Mouse (Mus musculus) ovary, postnatal 36 days (tissue): ENCODE data around the gene Ccnl2.
"Not testable (repeated sequence)": the region's sequence is repeated elsewhere in the genome, so short reads cannot be mapped to it uniquely, and the experiment has no call there.

Experiments
- DNase-seq: peaks from one replicate; pipeline ENCODE4 v3.0.0; 2022; ENCODE audit warnings: low spot score, mixed read lengths

Ccnl2 gene

DNA sequence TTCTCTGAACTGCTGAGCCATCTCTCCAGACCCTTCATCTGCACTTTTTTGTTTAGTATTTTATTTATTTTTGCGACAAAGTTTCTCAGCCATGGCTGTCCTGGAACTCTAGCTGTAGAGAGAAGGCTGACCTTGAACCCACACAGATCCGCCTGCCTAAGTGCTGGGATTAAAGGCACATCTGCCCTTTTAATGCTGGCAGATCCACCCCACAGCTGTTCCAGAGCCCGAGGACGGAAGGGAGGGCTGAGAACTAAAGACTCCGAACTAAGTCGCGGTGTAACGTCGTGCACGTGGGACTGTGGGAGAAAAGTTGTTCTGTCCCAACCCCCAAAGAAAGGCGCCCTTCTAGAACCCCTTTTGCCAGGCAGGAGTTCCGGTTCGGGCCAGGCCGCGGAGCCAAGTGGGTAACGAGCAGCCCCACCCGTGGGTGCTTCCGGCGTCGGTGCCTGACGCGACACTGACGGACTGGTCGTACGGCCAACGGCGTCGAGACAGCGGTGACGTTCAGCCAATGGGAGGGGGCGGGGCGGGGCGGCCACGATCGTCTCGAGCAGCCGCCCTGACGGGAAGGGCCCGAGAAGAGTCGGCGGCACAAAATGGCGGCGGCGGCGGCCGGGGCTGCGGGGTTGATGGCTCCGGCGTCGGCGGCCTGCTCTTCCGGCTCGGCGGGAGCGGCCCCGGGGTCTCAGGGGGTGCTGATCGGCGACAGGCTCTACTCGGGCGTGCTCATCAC, at the start of gene Ccnl2:
TSS of gene Ccnl2 (plus strand) at position 561 of the 736 bp plus-strand sequence.
- DNase-seq, result peak; percentile 92

DNA sequence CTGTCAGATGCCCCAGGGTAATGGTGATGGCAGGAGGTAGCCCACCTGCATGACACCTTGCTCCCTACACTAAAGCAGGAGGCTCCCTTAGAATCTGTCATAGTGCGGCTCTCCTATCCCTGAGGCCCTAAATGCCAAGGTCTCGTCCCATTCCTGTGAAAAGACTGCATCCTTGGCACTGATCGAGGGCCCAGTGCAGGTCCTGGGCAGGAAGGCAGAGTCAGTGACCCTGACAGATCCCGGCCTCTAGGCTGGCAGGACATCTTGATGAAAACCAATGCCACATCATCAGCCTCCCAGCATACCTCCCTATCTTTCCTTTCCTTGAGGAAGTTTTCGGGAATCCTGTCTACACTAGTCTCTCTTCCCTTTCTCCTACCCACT, 42.8 kb upstream of the Ccnl2 start:
- no peak for DNase-seq

DNA sequence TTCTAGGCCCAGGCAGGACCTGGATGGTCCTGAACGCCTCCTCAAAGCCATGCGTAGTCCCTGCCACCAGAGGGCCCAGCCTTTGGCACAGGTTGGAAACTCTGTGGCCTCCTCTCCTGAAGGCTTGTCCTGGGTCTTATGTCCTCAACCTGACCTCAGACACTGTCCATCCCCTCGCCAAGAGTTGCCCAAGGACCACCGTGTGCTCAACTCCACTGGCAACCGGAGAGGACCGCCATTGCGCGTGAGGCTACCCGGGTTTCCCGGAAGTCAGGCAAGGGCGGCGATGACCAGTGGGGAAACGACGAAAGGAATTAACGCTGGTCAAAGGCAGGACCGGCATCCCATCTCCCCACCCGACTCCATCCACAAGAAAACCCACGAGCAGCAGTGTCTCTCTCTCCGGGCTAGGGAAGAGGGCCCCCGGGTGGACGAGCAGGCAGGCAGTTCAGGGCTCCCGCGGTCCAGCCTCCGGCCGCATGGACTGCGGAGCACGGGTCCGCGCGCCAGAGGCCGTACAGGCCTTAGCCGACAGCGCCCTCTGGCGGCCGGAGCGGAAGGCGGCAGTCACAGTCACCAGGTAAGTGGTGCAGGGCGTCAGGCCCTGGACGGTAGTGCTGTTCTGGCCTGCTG, 42.3 kb upstream of the Ccnl2 start:
- DNase-seq, result peak; percentile 91

DNA sequence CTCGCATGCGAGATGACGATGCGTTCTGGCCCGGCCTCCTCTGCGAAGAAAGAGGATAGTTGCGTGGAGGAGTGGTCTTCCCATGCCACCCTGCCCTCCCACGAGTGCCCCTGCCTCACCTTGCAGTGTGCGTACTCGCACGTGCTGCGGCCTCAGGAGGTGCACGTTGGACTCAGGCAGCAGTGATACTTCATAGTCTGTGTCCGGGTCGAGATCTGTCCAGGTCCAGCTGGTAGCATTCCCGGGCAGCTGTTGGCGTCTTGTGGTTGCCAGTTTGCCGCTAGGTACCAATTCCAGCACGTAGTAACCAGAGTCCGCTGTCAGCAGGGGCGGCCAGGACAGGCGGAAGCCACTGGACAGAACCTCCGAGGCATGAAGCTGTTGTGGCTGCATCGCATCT, 41.7 kb upstream of the Ccnl2 start:
- DNase-seq, result no peak

DNA sequence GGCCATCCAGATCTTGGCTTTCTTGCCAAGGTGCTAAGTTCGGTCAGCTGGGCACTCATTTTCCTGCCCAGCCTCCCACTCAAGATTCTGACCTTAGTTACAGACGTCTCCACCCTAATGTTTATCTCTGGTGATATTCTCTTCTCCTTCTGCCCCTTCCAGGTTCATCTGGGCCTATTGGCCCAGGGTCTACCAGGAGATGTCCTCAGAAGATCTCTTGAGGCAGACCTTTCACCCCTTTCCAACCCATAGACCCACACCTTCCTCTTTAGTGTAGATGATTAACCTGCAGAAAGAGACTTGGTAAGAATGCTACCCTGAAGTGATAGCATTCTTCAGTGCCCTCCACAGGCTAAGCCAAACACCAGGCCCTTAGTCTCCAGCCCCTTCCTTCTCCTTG, 40.6 kb upstream of the Ccnl2 start:
- DNase-seq, result no peak

DNA sequence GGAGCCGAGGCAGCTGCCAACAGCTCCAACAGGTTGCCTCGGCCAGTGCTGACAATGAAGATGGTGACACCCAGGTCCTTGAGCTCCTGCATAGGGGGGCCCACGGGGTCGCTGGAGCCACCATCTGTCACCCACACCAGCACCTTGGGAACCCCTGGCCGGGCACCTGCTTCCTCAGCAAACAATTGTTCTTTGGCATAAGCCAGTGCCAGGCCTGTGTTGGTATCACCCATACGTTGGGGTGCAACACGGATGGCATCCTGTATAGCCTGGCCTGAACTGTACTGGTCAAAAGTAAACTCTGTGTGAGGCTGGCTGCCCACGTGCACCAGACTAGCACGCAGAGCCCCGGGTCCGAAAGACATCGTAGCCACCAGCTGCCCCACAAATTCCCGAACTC, 39.5 kb upstream of the Ccnl2 start:
- DNase-seq, result no peak

DNA sequence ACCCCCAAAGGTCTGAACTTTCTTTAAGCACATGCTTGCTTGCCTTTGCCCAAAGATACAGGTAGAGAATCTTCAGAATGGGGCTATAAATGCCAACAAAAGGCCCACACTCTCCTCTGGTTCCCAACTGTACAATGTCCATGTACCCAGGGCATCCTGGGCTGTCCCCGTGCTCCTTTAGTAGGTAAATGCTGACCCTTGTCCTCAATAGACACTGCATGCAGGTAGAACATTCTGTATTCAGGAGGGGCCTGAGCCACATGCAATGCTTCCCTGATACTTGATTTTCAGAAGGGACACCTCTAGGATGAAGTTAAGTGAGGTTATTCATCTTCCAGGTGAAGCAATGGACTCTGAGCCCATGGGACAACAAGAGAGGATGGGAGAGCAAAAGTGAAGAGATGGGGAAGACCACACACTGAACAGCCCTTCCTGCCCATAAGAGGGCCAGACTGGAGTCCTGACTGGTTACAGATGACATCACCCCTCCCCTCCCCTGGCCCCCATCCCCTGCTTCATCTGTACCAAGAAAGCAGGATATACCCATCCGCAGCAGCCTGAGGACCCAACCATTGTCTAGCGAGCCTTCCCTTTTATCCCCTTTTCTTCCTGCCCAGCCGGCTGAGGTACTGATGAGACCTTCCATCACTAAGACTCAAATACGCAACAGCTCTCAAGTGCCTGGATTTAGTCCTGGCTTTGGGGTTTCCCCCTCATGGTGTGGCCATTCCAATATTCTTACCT, 38.8 kb upstream of the Ccnl2 start:
- DNase-seq, result no peak

DNA sequence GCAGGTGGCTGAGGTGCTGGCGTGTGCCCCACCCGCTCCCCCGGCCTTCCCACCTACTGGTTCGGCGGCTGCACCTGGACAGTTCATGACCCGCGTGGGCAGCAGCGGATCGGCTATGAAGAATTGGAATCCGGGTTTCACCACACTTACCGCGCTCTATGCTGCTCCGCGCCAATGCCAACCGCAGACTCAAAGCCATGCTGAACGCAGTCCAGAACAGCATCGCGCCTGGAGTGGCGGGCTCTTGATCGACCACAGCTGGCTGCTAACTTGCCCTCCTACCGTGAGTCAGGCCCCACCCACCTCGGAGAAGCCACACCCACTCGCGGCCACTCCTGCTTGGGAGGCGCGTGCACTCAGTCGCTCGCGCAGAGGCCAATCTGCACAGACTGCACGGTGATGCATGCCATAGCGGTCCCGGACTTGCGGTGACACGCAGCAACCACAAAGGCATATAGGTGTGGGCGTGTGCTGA, 38.0 kb upstream of the Ccnl2 start, which contains the start of gene Vwa1:
TSS of gene Vwa1 (minus strand) at position 419 of the 475 bp plus-strand sequence.
- DNase-seq, result peak; percentile 87

DNA sequence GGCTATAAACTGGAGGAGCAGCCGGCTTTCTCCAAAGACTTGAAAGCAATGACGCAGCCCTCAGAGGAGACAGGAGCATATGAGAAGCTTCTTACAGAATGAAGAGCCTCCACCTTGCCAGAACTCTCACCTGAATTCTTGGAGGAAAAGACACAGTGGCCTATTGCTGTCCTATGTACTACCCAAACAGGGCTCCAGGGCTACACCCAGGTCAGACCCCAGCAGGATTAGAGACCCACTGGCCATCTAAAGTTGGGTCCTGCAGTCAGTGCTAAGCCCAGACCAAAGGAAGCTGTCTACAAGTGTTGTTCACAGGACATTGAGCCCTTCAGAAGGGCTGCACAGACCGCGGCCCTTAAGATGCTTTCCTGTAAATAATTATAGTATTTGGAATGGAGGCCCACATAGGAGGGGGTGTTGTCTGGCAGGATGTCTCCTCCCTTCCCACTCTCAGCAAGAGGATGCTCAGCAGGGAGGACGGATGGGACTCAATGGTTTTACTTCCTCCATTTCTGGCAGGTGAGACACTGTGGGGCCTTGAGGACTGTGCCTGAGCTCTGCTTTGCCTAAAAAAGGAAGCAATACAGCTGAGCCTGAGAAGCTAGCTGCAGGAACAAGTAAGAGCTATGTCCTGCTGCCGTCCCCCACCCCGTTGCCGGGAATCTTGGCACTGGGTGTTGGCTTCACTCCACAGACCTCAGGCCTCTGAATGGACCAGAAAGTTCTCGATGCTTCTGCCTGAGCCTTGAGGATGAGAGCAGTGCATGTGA, 37.1 kb upstream of the Ccnl2 start:
- DNase-seq, result no peak

DNA sequence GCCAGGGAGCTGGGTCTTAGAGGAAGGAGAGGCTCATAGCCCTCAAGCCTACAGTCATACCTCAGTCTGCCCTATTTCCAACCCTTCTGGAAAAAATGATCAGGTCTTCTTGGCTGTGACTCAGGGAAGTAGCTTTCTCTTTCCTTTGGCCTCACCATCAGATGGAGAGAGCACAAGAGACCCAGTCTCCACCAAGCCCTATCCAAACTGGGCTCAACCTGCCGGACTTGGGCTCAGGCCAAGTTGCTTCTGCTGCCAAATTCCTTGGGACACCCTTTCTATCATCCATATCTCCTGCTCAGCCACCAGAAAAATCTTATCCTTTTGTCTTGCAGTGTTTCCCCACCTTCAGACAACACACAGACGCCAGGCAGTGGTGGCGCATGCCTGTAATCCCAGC, 36.4 kb upstream of the Ccnl2 start:
- no peak for DNase-seq

DNA sequence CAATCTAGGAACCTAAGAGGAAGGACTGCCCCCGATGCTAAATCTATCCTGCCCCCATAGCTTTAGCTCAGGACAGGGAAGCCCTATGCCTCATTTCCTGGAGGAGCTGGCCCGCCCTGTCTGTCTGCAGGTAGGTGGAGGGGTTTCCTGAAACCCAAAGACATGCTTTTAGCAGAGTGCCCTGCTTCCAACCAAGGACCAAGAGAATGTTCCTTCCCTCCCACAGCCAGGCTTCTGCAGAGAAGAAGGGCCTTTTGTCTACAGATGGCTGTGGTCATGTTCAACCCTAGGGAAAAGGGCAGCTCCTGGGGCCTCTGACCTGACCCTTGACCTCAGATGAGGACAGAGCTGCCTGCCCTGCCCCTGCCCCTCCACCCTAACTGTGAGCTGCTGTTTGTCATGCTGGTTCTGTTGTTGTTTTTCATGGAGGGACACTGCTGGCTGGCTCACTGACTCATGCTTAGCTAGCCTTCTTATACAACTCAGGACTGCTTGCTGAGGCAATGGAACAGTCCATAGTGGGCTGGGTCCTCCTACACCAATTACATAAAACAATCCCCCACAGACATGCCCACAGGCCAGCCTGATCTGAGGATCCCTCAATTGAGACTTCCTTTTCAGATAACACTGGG, 35.5 kb upstream of the Ccnl2 start:
- no peak for DNase-seq

DNA sequence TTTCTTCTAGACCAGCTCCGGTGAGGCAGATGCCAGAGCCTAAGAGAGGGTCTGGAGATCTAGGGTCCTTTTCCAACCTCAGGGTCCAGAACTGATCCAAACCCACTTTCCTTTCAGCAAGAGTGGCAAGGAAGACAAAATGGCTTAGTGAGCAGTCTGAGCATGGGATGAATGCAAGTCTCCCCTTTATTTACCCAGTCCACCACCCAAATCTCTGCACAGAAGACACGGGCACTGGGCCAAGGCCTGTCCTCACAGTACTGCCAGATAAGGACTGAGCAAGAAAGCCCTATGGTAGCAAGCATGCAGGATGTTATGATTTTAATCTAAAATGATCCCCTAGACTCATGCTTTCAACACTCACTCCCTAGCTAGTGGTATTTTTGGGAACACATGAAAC, 34.5 kb upstream of the Ccnl2 start:
- peak; percentile 72 for DNase-seq

DNA sequence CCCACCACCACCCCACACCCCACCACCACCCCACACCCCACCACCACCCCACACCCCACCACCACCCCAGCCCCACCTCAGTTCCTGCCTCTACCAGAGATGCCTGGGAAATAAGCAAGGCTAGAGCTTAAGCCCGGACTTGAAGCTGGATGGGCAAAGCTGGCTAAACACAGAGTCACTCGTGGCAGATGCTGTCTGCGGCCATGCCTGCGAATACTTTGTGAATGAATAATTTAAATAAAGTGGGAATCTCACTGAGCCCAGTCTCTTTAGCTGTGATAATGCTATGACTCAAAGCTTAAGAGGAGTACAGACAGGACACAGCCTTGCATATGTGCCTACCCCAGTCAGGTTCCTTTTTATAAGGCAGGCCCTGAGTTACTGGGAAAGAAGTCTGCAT, 32.8 kb upstream of the Ccnl2 start:
- DNase-seq, result no peak

DNA sequence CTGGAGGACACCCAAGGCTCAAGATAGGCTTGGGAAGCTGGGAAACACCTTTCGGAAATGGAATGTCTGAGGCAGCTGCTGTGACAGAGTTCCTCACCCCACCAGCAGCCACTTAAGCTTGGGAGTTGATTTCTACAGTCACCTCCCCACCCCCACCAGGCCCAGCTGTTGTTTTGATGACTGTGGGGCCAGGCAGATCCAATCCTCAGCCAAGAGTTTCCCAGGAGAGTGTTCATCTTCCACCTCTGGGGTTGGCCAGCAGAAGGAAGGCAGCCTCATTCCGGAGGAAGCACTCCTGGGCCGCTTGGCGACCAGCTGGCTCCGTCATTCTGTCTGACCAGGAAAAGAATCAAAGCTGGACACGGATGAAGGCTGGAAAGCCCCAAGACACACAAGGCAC, 31.4 kb upstream of the Ccnl2 start:
- peak; percentile 58 for DNase-seq

DNA sequence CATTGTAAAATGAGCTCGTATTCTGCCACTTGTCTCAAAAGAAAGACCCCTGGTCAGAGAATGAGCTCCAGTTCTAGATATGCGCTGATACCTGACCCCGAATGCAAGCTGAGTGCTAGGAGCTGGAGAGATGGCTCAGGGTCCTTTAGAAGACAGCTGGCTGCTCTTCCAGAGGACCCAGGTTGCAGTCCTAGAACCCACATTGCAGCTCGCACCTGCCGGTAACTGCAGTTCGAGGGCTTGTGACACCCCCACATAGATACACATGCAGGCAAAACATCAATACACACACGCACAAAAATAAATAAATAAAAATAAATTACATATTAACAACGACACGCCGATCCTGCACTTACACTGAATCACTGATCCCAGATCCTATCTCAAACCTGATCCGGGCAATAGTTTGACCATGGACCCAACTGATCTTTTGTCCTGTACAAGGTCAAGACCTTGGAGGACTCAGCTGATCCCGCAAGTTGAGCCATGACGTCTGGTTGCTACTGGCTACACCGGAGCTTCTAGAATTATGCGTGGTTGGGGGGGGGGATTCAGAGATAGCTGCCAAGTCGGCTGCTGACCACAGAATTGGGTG, 28.7 kb upstream of the Ccnl2 start:
- DNase-seq, result no peak

DNA sequence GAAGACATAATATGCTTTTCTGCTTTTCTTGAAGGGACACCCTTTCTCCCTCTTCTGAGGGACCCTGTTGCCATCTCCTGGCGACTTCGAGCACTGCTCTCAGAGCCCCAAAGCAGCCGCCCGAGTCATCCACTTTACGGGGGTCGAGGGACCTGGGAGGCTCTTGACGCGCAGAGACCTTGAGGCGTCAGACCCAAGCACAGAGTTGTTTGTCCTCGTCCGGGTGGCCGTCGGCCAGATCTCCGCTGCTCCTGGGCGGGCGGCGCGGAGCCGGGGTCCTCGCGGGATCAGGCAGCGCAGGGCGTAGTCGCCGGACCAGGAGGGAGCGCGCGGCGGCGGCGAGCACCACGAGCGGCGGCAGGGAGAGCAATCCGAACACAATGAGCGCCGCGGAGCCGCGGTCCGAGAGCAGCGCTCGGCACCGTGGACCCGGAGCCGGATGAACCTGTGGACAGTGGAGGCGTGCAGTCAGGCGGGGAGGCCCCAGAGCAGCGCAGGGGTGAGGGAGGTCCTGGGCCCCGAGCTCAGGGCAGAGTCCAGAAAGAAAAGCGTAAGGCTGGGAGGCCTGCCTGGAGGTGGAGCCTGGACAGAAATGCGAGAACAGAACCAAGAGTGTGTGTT, 28.1 kb upstream of the Ccnl2 start:
- DNase-seq, result peak; percentile 84

DNA sequence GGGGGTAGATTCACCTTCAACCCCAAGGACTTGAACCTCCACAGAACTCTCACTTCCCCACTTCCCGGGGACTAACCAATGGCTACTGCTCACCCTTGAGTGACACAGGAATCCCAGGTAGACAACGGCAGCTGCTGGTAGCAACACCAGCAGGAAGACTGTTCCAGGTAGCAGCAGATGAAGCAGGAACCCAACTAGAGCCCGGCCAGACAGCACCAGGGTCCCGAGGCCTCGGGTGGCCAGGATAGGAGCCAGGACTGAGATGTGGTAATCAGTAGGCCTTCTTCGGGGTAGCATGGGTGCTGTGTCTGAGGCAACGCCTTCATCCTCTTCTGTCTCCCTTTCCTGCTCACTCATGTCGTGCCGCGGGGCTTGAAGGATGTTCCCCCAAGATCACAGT, 27.0 kb upstream of the Ccnl2 start:
- no peak for DNase-seq

DNA sequence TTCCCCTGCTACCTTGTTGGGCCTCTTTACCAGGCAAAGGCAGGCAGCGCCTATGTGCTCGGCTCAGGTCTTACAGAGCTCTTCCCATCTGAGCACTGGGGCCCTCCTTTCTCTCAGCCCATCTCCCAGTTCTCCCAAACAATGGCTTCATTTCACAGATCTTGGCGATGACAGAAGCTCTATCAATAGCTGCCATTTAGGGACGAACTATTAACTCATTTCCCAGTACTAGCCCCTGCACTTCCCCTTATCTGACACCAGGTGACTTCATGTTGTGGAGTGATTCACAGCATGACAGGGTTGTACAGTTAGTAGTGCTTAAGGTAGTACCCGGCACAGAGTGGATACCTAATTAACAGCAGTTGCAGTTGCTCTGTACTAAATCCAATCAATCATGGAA, 26.5 kb upstream of the Ccnl2 start, which contains the start of gene Tmem88b:
TSS of gene Tmem88b (minus strand) at position 56 of the 400 bp plus-strand sequence.
- no peak for DNase-seq

DNA sequence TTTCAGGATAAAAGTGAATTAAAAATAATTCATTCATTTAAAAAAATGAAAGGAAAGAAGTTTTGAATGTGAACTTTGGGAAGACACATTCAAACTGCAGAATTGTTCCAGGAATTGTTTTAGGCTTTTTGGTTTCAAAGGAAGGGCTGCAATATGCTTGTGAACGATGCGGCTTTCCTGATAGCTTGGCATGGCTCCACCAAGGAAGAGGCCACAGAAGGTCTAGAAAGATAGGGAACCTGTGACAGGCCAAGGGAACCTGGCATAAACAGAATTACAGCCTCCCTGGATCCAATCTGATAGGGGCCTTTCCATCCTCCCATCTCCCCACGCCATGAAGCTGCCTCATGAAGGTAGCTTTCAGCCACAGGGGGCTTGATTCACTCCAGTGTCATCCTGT, 24.0 kb upstream of the Ccnl2 start:
- DNase-seq, result no peak

DNA sequence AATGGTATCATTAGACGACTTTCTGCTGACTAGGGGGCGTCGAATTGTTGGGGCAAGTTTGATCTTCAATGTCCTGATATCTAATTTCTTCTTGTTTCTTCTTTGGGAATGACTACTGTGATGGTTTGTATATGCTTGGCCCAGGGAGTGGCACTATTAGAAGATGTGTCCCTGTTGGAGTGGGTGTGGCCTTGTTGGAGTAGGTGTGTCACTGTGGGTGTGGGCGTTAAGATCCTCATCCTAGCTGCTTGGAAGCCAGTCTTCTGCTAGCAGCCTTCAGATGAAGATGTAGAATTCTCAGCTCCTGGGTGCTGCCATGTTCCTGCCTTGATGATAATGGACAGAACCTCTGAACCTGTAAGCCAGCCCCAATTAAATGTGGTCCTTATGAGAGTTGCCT, 23.5 kb upstream of the Ccnl2 start:
- DNase-seq, result not testable (repeated sequence)

DNA sequence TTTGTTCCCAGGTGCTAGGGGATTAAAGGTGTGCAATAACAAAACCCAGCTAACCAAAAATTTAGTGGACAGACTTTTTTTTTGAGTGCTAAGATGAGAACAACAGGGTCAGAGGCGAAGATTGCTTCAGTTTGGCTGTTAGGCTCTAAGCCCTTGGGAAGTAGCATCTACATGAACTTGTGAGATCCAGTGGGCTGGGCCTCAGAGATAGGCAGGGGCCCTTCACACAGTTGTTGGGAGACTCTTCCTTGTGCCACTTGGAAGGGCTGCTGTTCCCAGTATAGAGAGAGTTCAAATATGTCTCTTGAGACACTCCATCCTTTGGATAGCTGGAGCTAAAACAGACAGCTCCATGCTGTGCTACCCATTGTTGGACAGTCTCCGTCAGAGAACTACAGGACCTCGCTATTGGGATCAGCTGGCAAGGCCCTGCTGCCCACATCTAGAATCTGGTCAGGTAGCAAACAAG, 22.2 kb upstream of the Ccnl2 start, which contains the start of gene Ankrd65:
TSS of gene Ankrd65 (plus strand) at position 419 of the 469 bp plus-strand sequence.
- no peak for DNase-seq
